Mouse (Mus musculus) G1E (cell line): Measurements from ENCODE around the gene Bmpr1b.

Experiments used
- CTCF ChIP-seq: IDR thresholded peaks from 2 replicates; pipeline ENCODE4 v1.5.1; 2012; ENCODE audit warnings: low read depth, low read length, inconsistent platforms, mixed read lengths
- GATA1 ChIP-seq: IDR thresholded peaks from 2 replicates; pipeline ENCODE4 v1.6.1; 2012; ENCODE audit warnings: borderline replicate concordance, low read length, inconsistent platforms, mixed read lengths
- POLR2AphosphoS5 ChIP-seq: IDR thresholded peaks from 2 replicates; pipeline ENCODE4 v1.6.1; 2012; ENCODE audit warnings: low read depth, low read length, inconsistent platforms; ENCODE audit not compliant: insufficient replicate concordance

DNA sequence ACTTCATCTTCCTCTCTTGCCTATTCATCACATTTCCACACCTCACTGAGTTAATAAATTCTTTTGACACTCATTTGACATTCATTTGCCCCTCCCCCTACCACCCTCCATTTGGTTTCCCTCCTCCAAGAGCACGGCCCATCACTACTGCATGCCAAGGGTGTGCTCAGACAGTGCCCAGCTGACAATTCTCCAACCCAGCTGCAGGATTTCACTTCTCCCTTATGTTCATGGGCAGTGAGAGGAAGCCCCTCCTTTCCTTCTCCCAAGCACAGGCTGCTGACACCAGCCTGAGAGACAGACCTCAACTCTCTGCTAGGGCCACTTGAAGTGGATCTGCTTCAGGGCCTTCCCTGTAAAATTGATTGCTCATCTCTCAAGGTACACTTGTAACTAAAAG is 371.4 kb downstream of the Bmpr1b start:
- TF ChIP-seq CTCF (no peak), GATA1 (no peak), POLR2AphosphoS5 (no peak)
